Mouse (Mus musculus) layer of hippocampus, postnatal 10 days (tissue): Measurements from ENCODE around the gene Cbs. TPM values are rescaled to one million over a fixed set of nuclear protein-coding genes. Genes with fewer than 3 reads are reported as not detected.
A peak's percentile ranks its signal among the peaks of the same experiment; 100 is the strongest.

Experiments
- DNase-seq, 2 experiments: peaks; one replicate each; pipeline ENCODE4 v3.0.0; 2021; ENCODE audit warnings: low spot score in 2 of 2
- total RNA-seq, 2 experiments: library from RNA; stranded (reverse); gene quantifications; 2 replicates each; pipeline ENCODE4 v1.2.3; 2021

Cbs gene
- total RNA-seq, 2 experiments from 2014 or later = 66.4 to 78.1 TPM

GRCm38 (mm10) chr17:31590846-31591245, 46.2 kb downstream of the Cbs start:
- DNase-seq = no peak

- DNase-seq = no peak
Measured at GRCm38 (mm10) chr17:31588726-31589125, 48.3 kb downstream of the Cbs start.

GRCm38 (mm10) chr17:31588115-31588514, 48.9 kb downstream of the Cbs start:
- no peak for DNase-seq

GRCm38 (mm10) chr17:31583781-31584180, 53.3 kb downstream of the Cbs start:
- no peak for DNase-seq

- DNase-seq = no peak
Measured at GRCm38 (mm10) chr17:31583185-31583584, 53.9 kb downstream of the Cbs start.

GRCm38 (mm10) chr17:31580344-31580743, 56.7 kb downstream of the Cbs start:
- no peak for DNase-seq

GRCm38 (mm10) chr17:31576394-31577175, 60.5 kb downstream of the Cbs start:
- no peak for DNase-seq

- no peak for DNase-seq
Measured at GRCm38 (mm10) chr17:31574662-31575061, 62.4 kb downstream of the Cbs start.

GRCm38 (mm10) chr17:31571689-31572088, 65.3 kb downstream of the Cbs start:
- no peak for DNase-seq

- no peak for DNase-seq
Measured at GRCm38 (mm10) chr17:31570321-31570925, 66.6 kb downstream of the Cbs start.

- no peak for DNase-seq
Measured at GRCm38 (mm10) chr17:31569756-31570155, 67.3 kb downstream of the Cbs start.

GRCm38 (mm10) chr17:31566276-31566675, 70.8 kb downstream of the Cbs start:
- DNase-seq = no peak

- peak; percentile 72 to 81 for DNase-seq
Measured at GRCm38 (mm10) chr17:31565141-31566056, 71.6 kb downstream of the Cbs start.

GRCm38 (mm10) chr17:31564858-31565140, 72.2 kb downstream of the Cbs start:
- DNase-seq = no peak

- peak; percentile 97 to 98 for DNase-seq
Measured at GRCm38 (mm10) chr17:31564015-31564857, 72.8 kb downstream of the Cbs start, which contains the start of gene Pknox1. Gene Pknox1 (plus strand): TSS chr17:31564734.

- peak; percentile 49 to 58 for DNase-seq
Measured at GRCm38 (mm10) chr17:31563632-31564014, 73.4 kb downstream of the Cbs start.

- DNase-seq = no peak
Measured at GRCm38 (mm10) chr17:31559021-31559789, 77.8 kb downstream of the Cbs start.
